Mouse (Mus musculus): ENCODE data around the gene Carhsp1.

Carhsp1 gene

DNA sequence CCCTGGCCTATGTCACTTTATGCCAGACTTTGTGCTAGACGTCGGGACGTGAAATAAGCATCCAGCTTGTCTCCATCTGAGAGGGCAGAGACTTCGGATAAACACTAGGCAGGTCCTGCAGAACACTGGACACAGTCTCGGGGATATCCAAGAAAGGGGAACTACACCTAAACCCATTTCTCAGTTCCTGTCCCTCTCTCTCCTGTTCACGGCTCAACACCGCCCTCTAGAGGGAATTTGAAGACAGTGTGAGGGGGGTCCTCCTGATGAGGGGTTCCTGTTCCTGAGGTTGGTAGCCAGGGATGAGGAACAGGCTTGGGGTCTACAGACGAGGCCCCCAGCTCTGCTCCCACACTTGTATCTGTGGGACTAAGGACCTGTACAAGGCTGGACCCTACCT, 2.2 kb upstream of the Carhsp1 start:
- peak; percentile 53 to 69 for DNase-seq

DNA sequence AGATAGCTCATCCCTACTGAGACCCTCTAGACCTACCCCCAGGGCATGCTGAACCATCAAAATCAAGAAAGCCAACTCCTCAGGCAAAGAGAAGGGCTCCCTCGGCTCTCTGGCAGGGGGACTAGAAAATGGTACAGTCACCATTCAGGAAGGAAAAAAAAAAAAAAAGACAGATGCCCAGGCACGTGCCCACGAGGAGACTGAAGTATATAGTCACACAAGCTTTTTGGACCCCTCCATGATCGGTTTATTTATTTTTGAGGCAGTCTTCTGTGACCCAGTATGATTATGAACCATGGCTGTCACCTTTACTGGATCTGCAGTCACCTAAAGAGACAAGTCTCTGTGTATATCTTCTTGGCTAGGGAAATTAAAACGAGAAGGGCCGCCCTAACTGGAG, 1.4 kb upstream of the Carhsp1 start:
- DNase-seq, result no peak

DNA sequence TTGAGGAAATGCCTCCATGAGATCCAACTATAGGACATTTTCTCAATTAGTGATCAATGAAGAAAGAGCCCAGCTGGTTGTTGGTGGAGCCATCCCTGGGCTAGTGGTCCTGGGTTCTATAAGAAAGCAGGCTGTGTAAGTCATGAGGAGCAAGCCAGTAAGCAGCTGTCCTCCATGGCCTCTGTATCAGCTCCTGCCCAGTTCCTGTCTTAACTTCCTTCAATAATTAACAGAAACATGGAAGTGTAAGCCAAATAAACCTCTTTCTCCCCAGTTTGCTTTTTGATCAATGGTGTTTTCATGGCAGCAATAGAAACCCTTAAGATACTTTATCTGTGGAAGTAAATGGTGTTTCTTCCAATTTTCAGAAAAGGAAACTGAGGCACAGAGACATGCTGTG, 856 bp upstream of the Carhsp1 start:
- DNase-seq, result peak in 1 of 2 experiments; percentile 43

DNA sequence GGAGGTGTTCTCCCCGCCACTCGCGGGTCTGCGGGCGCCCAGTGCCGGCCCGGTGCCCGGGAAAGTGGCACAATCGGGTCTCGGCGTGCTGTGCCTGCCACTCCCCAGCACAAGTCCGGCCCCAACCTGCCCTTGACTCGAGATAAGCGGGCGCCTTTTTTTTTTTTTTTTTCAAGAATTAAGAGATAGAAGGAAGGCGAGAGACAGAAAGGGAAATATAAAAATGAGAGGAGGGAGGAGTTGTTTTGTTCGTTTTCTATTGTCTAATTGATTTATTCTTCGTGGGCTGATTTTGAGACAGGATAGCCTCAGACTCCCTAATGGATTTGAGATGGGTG, 364 bp upstream of the Carhsp1 start:
- no peak for DNase-seq

DNA sequence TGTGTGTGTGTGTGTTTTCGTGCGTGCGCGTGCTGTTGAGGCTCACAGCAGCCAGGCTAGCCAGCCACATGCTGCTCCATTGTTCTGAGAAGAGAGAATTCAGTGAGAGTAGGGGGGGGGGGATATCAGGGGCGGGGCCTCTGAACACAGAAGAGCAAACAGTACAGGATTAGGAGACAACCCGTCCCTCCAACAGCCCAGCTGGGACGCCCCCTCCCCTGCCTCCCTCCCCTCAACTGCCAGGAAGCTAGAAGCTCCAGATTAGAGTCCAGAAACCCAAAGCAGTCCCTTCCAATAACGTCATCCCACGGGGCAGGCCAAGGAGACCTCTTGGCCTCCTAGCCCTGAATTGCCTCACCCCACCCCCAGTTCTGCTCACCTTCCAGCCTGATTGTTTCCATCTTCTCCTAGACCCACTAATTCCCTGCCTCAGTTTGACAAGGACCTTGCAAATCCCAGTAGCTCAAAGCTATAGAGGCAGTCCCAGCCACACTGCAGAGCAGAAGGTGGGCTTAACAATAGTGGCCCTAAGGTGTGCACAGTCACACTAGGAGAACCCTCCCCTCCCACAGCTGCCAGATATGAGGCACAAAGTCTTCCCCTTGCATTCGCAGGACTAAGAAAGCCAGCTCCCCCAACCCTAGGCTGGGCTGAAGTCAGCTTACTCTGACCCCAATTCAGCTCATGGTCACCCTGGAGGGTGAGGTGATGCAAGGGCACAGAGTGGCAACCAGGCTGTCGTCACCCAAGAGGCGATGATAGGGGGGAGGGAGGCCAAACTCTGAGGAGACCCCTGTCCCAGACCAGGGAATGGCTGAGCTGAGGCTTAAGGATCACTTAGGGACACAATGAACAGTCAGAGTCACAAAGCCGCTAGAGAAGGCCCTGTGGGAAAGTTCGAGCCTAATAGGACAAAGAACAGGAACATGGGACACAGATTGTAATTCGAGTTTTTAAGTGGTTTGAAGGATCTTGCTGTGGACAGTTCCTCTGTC, 1.6 kb downstream of the Carhsp1 start:
- DNase-seq, result no peak

DNA sequence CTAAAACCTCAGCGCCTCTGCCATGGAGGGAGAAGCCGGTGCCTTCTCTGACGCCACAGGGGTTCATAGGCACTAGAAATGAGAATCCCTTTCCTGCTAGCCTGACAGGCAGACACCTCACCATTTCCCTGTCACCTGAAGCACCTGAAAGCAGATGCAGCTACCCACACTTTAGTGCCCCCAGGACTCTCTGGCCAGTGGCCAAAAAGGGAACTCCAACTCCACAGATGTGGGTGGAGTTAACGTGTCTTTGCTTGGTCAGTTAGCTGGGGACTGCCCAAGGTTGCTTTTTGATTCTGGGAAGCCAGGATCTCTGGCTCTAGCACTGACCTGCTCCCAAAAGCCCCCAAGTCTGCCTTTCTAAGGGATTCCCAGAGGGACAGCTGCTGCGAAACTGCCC, 2.5 kb downstream of the Carhsp1 start:
- peak in 1 of 2 experiments; percentile 43 for DNase-seq

DNA sequence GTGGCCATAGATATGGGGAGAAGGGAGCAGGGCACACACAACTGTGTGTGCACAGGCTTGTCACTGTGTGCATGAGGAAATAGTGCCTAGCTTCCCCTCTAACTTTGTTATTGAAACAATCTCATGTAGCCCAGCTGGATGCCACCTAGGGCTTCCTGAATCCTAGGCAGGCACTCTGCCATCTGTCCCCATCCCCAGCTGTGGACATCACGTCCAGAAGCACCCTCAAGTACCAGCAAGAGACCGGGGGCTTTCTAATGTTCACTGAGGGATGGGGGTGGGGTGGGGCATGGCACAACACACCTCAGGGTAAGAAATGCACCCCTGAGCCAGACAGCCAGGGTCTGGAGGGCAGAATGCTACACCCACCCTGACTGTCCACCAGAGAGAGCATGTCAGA, 3.6 kb downstream of the Carhsp1 start:
- DNase-seq, result no peak

DNA sequence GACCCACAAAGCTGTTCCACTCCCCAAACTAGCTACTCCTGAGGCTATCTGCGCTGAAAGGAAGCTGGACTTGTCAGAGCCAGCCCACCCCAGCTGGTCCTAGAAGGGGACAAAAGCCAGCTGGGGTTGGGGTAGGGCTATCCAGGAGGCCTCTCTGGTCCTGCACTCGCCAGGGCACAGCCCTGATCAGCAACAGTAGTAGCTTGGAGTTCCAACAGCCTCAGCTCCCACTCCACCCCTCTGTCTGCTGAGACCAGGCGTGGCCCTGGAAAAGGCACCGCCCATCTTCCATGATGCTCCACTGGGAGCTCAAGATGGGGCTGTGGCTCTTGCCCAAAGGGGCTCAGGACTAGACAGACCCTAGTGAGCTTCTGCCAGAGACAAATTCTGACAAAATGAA, 4.1 kb downstream of the Carhsp1 start:
- DNase-seq, result no peak

DNA sequence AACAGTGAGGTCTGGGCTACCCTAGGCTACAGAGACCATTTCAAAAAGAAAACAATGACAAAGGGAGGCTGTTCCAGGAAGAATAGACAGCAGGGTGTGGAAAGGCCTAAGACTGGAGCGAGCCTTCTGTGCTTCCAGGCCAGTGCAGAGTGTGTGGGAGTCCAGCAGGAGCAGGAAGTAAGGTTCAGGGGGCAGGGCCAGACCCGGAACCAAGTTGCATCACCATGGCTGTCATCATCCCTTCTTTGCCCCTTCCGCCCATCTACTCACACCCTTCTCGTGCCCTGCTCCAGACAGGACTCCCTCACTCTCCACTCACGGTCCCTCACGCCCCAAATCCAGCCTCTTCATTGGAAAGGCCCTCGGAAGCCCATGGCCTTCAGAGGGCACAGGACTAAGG, 4.7 kb downstream of the Carhsp1 start:
- DNase-seq, result peak; percentile 41 to 54

DNA sequence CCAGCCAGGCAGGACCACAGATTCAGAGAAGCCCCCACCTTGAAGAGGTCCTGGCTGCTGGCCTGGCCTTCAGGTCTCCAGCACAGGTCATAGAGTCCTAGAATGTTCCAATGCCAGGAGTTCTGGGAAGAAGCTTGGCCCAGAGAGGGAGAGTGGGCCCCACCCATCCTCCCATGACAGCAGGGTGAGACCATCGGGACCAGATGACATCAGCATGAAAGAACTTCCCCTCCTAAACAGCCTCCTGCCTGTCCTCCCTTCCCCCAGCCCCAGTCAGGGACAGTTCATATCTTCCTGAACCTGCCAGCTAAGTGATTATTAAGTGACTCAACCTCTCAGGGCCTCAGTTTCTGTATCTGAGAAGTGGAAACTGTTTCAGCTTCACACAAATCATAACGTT, 5.5 kb downstream of the Carhsp1 start:
- DNase-seq, result peak; percentile 71 to 84

DNA sequence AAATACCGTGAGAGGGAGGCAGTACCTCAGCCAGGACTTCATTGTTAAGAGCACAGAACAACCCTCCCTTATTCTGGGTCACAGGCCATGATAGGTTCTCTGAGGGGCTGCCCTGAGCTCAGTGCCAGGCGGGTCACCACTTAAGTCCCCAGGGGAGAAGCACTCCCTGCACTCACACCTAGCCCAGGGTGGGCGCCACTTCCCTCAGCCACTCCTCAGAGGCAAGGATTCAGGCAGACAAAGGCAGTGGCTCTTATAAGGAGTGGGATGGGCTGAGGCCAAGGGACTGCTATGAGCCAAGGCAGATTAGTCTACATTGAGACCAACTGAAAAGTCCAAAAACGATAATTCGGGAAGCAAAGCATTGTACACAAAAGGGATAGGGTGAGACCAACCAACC, 6.6 kb downstream of the Carhsp1 start:
- no peak for DNase-seq

DNA sequence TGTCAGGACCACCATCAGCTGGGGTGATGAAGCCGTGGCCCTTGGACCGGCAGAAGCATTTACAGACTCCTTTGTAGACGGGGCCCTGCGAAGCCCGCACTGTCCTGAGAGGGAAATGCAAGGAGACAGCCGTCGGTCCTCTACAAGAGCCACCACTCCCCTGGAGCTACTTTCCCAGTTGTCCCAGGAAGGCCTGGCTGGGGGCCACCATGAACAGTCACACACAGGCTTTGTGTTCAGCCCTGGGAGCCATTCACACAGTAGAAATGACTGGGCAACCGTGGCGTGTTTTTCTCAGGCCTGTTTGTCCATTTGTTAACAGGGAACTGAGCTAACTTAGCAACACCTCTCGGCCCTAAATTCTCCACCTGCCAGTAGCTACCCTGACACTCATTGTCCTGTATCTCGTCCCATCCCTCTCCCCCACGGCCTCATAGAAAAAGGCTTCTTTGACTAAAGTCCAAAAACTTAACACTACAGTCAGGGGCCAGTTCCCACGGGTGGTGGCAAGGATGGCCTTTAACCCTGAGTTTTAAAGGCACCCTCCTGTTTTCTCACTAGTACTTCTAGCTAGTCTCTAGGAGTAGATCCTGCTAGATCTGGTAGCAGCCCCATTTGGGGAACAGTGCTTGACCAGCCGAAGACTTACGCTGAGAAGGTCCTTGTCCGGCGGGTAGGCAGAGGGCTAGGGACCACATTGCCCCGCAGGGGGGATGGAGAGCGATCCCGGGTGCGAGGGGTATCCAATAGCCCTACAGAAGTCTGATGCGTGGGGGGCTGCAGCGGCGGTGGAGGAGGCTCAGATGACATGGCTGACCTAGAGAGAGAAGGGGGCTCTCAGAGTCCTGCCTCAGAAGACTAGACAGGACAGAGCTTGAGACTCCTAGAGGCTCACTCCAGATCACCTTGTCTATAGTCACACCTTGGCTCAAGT, 8.1 kb downstream of the Carhsp1 start:
- peak; percentile 74 to 79 for DNase-seq

DNA sequence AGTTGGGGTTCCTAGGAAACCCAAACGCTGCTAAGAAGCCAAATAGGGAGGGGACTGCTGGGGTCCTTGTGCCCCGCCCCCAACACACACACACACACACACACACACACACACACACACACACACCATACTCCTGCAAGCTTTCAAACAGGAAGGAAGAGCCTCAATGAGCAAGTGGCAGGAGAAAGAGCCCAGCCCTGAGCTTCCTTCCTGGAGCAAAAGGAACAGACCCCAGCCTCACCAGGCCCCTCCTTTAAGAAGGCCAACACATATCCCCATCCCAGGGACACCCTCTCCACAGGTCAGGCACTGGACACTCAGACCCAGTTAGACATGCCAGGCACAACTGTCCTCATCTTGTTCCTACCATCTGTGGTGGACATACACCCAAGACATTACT, 8.9 kb downstream of the Carhsp1 start:
- peak; percentile 50 to 58 for DNase-seq

DNA sequence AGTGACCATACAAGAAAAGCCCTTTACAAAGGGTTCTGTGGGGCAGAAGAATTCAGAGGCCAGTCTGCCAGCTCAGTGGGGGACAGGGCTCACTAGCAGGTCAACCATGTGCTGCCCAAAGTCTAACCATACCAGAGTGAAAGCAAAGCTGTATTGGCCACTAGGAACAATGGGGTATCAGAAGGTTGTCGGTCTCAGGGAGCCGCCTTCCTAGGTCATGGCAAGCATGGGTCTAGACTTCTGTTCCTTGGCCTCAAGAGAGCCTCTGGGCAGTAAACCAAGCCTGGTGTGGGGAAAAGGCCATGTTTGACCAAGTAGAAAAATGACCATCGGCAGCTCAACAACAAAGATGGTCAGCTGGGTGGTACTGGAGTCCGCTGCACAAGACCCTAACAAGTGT, 13.2 kb downstream of the Carhsp1 start:
- peak; percentile 64 to 81 for DNase-seq

DNA sequence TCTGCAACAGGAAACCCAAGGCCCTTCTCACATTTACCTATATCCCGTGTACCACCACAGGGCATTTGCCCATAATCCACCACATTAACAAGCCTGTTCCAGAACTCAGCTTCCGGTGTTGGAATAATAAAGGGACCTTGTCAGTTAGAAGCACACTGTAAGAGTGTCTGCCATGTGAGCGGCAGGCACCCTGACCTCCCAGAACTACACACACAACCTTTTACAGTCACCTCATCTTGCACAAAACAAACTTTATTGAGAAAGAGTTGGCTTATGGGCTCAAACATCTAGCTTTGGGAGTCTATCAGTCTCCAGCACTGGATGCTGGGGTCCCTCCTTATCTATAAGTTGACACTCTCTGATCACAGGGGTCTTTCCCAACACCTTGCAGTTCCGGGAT, 13.6 kb downstream of the Carhsp1 start:
- DNase-seq, result no peak

DNA sequence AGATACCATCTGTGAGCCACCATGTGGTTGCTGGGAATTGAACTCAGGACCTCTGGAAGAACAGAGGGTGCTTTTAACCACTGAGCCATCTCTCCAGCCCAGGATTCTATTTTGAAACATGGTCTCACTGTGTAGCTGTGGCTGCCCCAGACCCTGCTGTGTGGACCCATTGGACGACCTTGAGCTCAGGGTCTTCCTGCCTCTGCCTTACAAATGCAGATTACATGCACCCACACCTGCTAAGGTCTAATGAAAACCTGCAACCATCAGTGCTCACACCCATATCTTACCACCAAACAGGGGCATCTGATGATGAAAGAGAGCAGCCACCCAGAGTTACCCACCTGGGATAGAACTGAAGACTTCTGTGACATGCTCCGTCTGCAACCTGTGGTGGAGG, 15.7 kb downstream of the Carhsp1 start:
- DNase-seq, result no peak

DNA sequence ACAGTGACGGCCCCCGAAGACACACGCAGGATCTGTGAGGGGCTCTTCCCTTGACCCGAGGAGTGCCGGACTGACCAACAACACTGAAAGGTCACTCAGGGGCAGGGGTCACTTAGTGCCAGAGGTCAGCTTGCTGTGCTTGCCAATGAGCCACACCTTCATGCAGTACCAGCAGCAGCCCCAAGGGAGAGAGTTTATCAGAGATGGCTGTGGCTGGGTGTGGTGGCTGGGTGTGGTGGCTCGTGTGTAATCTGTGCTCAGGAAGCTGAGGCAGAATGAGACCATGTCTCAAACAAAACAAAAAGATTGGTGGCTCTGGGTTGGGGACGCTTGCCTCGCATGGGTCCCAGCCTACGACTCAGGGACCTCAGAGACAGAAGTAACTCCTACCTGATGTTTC, 16.4 kb downstream of the Carhsp1 start:
- no peak for DNase-seq

DNA sequence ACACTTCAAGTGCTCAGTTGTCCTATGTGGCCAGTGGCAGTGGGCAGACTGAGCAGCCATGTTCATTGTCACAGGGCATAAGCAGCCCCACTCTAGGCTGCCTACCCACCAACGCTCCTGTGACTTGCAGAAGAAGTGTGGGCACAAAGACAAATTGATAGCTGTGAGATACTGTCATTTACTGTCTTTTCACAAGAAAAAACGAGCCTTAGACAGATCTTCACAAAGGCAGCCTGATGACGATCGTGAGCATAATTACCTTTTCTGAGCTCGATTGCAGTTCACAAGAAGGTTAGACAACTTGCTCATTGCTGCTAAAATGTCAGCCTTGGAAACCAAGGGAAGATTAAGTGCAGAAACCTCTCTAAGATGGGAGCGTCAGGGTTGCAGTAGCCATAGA, 16.8 kb downstream of the Carhsp1 start:
- DNase-seq, result no peak

DNA sequence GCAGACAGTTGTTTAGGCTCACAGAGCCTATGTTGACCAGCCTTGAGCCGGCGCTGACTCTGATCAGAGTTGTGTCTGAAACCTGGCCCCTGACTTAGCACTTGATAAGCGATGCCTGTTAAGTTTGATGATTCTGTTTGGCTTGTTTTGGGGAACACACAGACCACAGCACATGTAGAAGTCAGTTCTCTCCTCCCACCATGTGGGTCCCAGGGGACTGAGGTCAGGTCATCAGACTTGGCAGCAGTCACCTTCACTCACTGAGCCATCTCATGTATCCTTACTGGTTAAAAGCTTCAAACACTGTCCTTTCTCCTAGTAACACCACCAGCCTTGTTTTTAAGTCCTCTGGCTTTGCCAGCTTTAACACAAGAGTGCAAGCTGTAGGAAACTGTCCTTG, 21.9 kb downstream of the Carhsp1 start:
- DNase-seq, result no peak

DNA sequence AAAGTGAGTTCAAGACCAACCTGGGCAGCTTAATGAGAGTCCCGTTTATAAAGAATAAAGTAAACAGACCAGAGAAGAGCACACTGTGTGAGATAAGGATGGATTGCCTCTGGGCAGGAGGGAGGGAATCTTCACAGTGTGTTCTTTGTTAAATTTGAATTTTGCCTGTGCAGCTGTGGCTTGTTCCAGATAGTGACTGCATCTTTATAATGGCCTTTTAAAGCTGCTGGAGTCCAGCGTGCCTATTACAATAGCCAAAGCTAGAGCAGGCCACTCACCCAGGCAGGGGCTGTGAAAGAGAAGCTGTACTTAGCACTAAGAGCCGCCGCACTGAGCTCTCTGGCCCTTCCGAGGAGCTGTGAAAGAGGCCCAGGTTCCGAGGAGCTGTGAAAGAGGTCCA, 26.4 kb downstream of the Carhsp1 start:
- no peak for DNase-seq

DNA sequence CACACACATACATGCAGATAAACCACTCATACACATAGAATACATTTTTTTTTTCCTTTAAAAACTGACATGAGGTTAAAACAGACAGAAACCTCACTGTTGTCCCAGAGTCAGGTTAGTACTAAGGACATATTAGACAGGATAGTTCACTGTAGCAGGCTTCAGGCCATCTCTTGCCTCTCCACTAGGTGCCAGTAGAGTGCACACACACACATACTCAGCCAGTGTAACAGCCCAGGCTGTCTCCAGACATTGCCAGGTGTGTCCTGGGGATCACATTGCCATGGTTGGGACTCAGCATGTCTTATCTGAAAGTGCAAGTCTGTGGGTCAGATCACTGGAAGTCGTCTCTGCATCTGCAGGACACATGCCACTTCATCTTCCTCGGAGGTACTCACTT, 28.1 kb downstream of the Carhsp1 start:
- peak; percentile 67 to 76 for DNase-seq

DNA sequence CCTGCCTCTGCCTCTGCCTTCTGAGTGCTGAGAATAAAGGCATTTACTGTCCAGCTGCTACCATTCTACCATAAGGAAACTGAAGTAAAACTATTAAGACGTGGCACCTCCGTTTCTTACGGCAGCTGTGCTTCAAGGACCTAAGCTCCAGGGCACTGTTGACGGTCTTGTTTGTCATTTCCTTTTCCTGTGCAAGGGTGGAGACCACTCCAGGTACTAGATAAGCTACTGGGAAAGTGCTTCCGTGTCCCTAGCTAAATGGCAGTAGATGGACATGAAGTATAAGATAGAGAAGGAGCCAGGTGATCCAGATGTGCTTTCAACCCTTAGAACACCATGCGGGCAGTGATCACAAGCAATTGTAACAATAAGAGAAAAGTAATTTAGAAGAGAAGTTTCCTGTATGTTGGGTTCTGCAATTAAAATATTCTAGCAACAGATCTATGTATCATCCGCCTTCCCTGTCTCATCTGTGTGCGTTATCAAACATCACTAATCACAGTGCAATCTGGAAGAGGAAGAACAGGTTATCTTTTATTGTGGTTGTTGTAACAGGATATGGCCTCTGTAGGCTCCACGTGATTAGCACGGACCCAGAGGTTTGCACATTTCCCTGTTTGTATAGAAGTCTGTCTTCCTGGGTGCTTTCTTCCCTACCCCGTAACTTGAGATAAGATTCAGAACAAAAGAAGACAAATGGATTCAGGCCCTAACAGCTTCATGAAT, 32.3 kb downstream of the Carhsp1 start:
- DNase-seq, result no peak

DNA sequence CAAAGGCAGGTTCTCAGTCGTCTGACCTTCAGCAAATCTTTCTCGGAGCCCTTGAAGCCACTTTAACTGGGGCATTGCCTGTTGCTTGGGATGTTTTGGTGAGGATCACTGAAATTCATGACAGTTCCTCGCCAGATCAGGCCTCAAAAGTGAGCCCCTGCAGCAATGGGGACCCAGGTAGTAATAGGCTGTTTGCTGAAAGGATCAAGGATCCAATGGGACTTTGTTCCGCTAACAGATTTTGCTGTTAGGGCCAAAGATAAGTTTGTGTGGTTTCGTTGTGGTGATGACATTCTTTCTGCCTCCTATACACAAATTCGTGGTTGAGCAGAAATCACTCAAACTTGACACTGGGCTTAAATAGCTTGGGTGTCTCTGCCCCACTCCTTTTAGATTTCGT, 33.8 kb downstream of the Carhsp1 start:
- no peak for DNase-seq

All from kidney, postnatal 36 days (tissue).